Mouse (Mus musculus) thymus, adult 2 months (tissue): ENCODE results near the gene Stk38l. TPM values are rescaled to one million over a fixed set of nuclear protein-coding genes. Genes with fewer than 3 reads are reported as not detected.

Source experiments
- DNase-seq: peaks from one replicate; pipeline ENCODE4 v3.0.0; 2021
- H3K27ac ChIP-seq: fragments of 200-500 bp; 2 replicates; pipeline ENCODE4 v1.5.1; 2012; ENCODE audit warnings: low read length, control low read depth; ENCODE audit not compliant: control insufficient read depth, insufficient read depth
- H3K27me3 ChIP-seq: fragments of 200-500 bp; 2 replicates; pipeline ENCODE4 v1.6.1; 2012; ENCODE audit warnings: mild to moderate bottlenecking, low read length, moderate library complexity, mixed read lengths; ENCODE audit not compliant: control insufficient read depth, insufficient read depth
- H3K36me3 ChIP-seq: fragments of 200-500 bp; 2 replicates; pipeline ENCODE4 v1.6.1; 2012; ENCODE audit warnings: mild to moderate bottlenecking, low read length, moderate library complexity; ENCODE audit not compliant: control insufficient read depth, insufficient read depth
- H3K4me1 ChIP-seq: fragments of 200-500 bp; replicated peaks from 2 replicates; pipeline ENCODE4 v1.6.1; 2012; ENCODE audit warnings: low read length; ENCODE audit not compliant: control insufficient read depth, insufficient read depth
- H3K4me3 ChIP-seq: fragments of 200-500 bp; 2 replicates; pipeline ENCODE4 v1.5.1; 2012; ENCODE audit warnings: mild to moderate bottlenecking, low read length, control low read depth, moderate library complexity; ENCODE audit not compliant: control insufficient read depth, insufficient read depth
- CTCF ChIP-seq: fragments of 200-500 bp; IDR thresholded peaks from 2 replicates; pipeline ENCODE4 v1.5.1; 2012; ENCODE audit warnings: mild to moderate bottlenecking, control low read depth, low read length, moderate library complexity, borderline replicate concordance; ENCODE audit not compliant: control insufficient read depth, poor library complexity, insufficient read depth; ENCODE audit errors: extremely low read depth
- POLR2A ChIP-seq: fragments of 200-500 bp; IDR thresholded peaks from 2 replicates; pipeline ENCODE4 v1.6.1; 2012; ENCODE audit warnings: mild to moderate bottlenecking, low read length, control low read depth, moderate library complexity; ENCODE audit not compliant: control insufficient read depth, poor library complexity, insufficient read depth; ENCODE audit errors: extremely low read depth
- WGBS: fragments of 180-500 bp; shearing (Covaris S2); methylation state at CpG from one replicate; pipeline ENCODE4 v1.1.7; 2018; 5-methylcytosine and 5-hydroxymethylcytosine counted together
- polyA plus RNA-seq: library from polyadenylated mRNA; depleted of rRNA; stranded (reverse); fragments of >200 nt; gene quantifications from 2 replicates; pipeline ENCODE4 v1.2.3, GENCODE M21; 2012

Stk38l gene
- polyA plus RNA-seq, 1 experiment = 3.8 TPM

DNA sequence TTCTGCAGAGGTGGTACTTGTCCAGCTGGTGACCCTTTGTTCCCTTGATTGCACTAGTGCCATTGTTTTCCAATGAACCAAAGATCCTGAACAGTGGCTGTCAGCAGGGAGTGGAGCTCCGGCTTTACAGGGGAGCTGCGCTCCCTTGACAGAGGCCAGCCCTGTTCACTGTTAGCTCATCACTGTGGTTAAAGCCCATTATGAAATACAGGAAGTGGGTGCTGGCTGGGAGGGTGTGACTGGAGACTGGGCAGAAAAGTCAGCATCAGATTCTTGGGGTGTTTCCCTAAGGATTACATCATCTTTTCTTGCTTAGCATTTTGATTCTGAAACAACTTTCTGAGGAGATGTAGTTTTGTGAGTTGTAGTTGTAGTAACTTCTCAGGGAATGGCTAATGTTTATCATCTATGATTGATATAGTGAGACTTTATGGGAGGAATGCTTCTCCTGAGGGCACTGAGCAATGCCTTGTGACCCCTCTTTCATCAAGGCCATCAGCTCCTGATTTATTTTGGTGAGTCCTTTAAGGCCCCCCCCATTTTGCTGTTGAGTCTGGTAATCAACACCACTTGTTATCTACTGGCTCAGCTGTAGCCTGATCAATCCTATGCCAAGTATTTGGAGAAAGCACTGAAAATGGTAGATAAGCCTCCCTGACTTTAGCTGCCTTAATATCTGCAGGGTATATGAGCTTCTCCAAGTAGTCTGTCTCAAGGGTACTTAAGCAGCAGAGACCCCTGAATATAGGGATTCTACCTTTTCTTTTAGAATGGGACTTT, 52.0 kb downstream of the Stk38l start:
- H3K27ac ChIP-seq = no peak overlapping the region
- TF ChIP-seq POLR2A = no peak
- no peak for TF ChIP-seq CTCF
- peaks cover 22% of the 10 kb centered on the region; the same call in 1 of the 2 replicates for H3K36me3 ChIP-seq
- no peaks in the 10 kb centered on the region for H3K4me1 ChIP-seq
- WGBS = 26% methylated on average over 2 of the region's 2 CpGs
- no peak for DNase-seq
- no peaks in the 10 kb centered on the region for H3K27me3 ChIP-seq
- no peak overlapping the region for H3K4me3 ChIP-seq

DNA sequence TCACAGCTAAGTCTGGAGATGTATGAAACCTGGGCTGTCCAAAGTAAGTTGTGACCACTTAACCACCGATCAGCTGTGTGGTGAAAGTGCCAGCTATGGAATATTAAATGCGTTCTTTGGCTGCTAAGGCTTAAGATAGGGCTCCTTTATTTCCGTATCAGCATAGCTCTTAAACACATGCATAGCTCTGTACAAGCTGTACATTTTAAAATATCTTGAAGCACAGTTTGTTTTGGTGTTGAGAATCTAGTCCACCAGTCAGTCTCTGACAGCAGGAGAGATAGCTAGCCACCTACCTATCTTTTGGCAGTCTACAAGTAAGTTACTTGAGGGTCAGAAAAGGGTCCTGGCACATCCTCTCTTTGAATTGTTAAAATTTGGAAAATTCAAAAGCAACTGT, 53.3 kb downstream of the Stk38l start:
- Histone ChIP-seq H3K36me3 (peaks cover 13% of the 10 kb centered on the region; the same call in 1 of the 2 replicates), H3K4me3 (no peak overlapping the region), H3K4me1 (no peaks in the 10 kb centered on the region), H3K27ac (no peak overlapping the region), H3K27me3 (no peaks in the 10 kb centered on the region)
- TF ChIP-seq CTCF (no peak), POLR2A (no peak)
- WGBS = 96% methylated on average over 3 of the region's 3 CpGs
- DNase-seq = no peak

DNA sequence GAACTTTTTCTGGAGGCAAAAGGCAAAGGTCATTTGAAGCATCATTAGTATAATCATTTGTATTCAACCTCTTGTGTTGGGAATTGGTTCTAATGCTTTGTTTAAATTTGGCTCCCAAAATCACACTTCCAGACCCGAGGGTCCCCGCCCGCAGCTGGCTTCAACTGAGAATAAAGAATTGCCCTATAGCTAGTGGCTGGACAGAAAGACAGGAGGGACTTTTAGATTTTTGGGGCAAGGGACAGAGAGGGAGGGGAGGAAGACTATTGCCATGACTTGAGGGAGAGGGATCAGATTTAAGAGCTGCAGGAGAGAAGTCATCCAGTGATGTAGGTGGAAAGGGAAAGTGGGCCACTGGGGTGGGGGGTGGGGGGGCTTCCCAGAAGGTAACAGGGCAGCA, 56.8 kb downstream of the Stk38l start:
- WGBS = 96% methylated on average over 3 of the region's 3 CpGs
- no peak for DNase-seq
- no peaks in the 10 kb centered on the region for H3K4me1 ChIP-seq
- no peak for TF ChIP-seq POLR2A
- TF ChIP-seq CTCF = no peak
- H3K4me3 ChIP-seq = no peak overlapping the region
- H3K36me3 ChIP-seq = no peaks in the 10 kb centered on the region; the same call in 1 of the 2 replicates
- H3K27ac ChIP-seq = no peak overlapping the region
- no peaks in the 10 kb centered on the region for H3K27me3 ChIP-seq

DNA sequence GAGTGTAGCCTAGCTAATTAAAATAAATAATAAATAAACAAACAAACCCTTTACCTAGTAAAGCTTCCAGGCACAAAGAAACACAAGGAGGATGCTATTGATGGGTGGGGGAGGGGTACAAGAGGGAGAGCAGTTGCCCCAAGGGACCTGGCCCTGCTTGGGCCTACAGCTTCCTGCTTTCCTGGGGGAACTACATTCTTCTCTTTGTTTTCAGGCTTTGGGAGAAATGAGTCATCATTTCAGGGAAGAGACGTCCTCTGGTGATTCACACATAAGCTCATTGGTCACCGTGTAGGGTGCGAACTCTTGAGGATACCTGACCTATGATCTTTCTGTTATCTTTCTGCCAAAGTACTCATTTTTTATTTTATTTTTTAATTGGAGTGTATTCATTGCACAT, 68.7 kb downstream of the Stk38l start:
- 88% methylated on average over 3 of the region's 3 CpGs for WGBS
- H3K27me3 ChIP-seq = peaks cover 8% of the 10 kb centered on the region
- no peak for TF ChIP-seq POLR2A
- TF ChIP-seq CTCF = no peak

DNA sequence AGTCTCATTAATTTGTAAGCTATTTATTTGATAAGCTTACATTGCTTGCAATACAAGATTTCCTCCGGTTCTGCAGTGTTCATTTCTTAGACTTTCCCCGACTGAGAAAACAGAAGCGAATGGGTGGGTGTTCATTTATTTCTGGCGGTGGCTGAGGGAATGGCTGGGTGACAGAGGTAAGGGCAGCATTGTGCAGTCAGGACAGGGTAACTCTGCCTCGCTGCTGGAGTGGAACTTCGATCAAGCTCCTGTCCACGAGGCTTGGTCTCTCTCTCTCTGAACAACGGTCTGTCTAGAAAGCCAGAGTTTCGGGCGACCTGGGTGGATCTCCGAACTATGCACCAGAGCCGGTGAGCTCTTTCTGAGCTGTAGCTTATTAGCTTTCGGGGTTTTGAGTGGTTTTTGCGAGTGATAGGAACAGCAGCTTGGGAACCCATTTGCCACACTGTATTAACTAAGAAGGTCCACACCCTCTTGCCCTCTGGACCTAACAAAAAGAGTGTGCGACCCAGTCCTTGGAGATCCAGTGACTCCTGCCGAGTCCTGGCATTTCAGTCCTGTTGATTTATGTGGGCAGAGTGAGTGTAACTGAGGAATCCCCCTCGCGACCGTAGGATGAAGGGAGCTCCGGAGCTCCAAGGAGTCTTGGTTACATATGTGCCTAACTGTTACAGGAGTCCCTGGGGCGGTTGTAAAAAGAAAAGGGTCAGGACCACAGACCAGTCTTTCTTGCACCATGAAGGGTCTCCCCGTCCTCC, 70.5 kb downstream of the Stk38l start:
- Histone ChIP-seq H3K27me3 (peaks cover 8% of the 10 kb centered on the region), H3K4me1 (no peaks in the 10 kb centered on the region), H3K27ac (no peak overlapping the region), H3K36me3 (no peaks in the 10 kb centered on the region), H3K4me3 (peak overlapping the region; percentile 16)
- WGBS = 12% methylated on average over 22 of the region's 22 CpGs
- DNase-seq = no peak
- TF ChIP-seq CTCF (no peak), POLR2A (no peak)

More for the DNA sequence above, 68.7 kb downstream of the Stk38l start:
- DNase-seq = no peak
- no peak overlapping the region for H3K27ac ChIP-seq
- no peak overlapping the region for H3K4me3 ChIP-seq
- H3K4me1 ChIP-seq = no peaks in the 10 kb centered on the region
- no peaks in the 10 kb centered on the region for H3K36me3 ChIP-seq

DNA sequence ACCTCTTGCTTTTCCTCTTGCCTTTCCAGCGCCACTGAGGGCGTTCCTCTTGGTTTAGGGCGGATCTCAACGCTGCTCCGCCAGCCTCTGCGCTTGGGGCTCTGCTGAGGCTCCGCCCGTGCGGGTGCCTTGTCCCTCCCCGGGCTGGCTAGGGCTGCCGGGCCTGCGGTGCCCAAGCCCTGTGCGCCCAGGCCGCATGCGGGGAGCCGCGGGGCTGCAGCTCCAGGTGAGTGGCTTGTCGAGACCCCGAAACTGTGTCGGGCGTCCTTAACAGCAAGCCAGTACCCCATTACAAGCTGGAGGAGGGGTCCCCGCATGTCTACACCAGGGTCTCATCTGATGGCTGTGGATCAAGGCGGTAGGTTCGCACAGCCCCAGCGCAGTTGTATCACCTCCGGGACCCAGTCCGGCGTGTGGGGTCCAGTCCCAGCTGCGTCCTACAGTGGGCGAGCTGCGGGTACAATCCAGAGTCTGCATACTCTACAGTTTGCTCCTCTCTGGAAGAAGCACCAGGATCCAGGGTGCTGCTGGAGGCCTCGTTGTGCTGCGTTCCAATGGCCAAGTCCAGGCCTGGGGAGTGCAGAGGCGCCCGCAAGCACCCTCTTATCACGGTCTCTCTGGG, 71.2 kb downstream of the Stk38l start, which contains the start of gene Arntl2:
Gene Arntl2, plus strand, starts transcription at position 132 of the 622 bp plus-strand sequence.
- 4% methylated on average over 36 of the region's 36 CpGs for WGBS

More for the DNA sequence above, 71.2 kb downstream of the Stk38l start, which contains the start of gene Arntl2:
- no peaks in the 10 kb centered on the region for H3K36me3 ChIP-seq
- TF ChIP-seq POLR2A = no peak
- TF ChIP-seq CTCF = no peak
- no peaks in the 10 kb centered on the region for H3K4me1 ChIP-seq
- DNase-seq = peak; percentile 27
- peak within 1 kb of the TSS; percentile 16 for H3K4me3 ChIP-seq
- no peak within 1 kb of the TSS for H3K27ac ChIP-seq
- H3K27me3 ChIP-seq = peaks cover 8% of the 10 kb centered on the region
